Mouse (Mus musculus): ENCODE data around the gene Gsk3a. TPM values are rescaled to one million over a fixed set of nuclear protein-coding genes. Genes with fewer than 3 reads are reported as not detected.

Gene Gsk3a
- polyA plus RNA-seq, 1 experiment from 2014 or later, result 4.0 TPM

DNA sequence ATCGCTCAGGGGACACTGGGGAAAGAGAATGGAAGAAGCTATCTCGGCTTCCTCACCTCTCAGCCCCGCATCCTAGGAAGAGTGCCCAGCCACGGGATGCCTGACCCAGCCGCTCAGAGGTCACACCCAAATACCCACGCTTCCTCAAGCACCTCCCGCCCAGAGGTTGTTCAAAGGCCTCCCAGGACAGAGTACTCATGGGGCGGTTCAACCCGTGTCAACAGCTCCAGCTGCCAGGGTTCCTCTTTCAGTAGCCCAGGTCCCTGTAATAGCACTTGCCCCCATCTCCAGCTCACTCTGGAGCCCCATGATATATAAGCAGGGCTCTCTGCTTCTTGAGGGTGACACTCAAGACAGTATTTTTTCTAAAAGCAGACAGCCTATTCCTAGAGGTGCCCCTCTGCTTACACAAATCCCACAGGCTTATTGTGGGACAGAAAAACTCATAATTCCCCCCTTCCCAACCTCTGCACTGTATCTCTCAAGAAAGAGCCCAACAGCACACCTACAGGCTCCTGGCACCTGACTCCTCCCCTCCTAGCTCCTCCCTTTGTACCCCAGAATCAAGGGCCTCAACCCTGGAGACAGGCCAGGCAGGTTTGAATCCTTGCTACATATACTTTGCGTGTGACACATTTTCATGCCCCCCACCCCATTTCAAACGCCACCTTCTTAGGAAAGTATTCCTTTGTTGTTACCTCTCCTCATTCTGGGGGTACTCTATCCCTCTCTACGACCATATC is 19.8 kb downstream of the Gsk3a start:
- Histone ChIP-seq H3K4me1 (ENCODE audit: control insufficient read depth, insufficient read depth, low read length) (peaks cover 27% of the 10 kb centered on the region), H3K4me3 (ENCODE audit: low read length) (peak overlapping the region; percentile 73), H3K4me2 (ENCODE audit: low read depth, low read length) (peak overlapping the region; percentile 87), H3K36me3 (ENCODE audit: control insufficient read depth, insufficient read depth, low read length) (peaks cover 3% of the 10 kb centered on the region; the same call in 1 of the 2 replicates), H3K9ac (ENCODE audit: low read depth, low read length) (peak overlapping the region; percentile 82; the same call in 1 of the 2 replicates), H3K27ac (ENCODE audit: low read length) (peak overlapping the region; percentile 82), H3K9me3 (ENCODE audit: control insufficient read depth, low read length) (no peaks in the 10 kb centered on the region), H3K27me3 (replicated peaks; ENCODE audit: control insufficient read depth, insufficient read depth, low read length) (no peaks in the 10 kb centered on the region)
- 55% methylated on average over 12 of the region's 12 CpGs for WGBS
- ATAC-seq, result no peak

DNA sequence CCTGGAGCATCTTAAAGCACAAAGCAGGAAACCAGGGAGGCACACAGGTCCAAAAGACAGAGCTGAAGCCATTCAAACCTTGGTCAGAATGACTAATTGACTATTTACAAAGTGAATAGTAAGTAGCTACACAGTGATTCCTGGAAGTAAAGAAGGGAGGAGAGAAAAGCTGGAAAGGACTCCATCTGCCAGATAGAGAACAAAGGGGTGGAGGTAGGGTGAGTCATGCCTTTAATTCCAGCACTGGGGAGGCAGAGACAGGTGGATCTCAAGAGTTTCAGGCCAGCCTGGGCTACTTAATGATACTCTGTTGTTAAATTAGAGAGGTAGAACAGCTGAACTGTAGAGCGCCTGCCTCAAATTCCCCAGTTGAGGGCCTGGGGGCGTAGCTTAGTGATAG is 23.5 kb downstream of the Gsk3a start:
- Histone ChIP-seq H3K9me3 (ENCODE audit: control insufficient read depth, low read length) (no peaks in the 10 kb centered on the region), H3K27ac (ENCODE audit: low read length) (no peak overlapping the region), H3K9ac (ENCODE audit: low read depth, low read length) (no peak overlapping the region), H3K4me3 (ENCODE audit: low read length) (no peak overlapping the region), H3K4me1 (ENCODE audit: control insufficient read depth, insufficient read depth, low read length) (peaks cover 15% of the 10 kb centered on the region), H3K27me3 (replicated peaks; ENCODE audit: control insufficient read depth, insufficient read depth, low read length) (no peaks in the 10 kb centered on the region), H3K4me2 (ENCODE audit: low read depth, low read length) (no peak overlapping the region), H3K36me3 (ENCODE audit: control insufficient read depth, insufficient read depth, low read length) (peaks cover 6% of the 10 kb centered on the region; the same call in 1 of the 2 replicates)
- no peak for ATAC-seq
- 88% methylated on average over 2 of the region's 2 CpGs for WGBS

DNA sequence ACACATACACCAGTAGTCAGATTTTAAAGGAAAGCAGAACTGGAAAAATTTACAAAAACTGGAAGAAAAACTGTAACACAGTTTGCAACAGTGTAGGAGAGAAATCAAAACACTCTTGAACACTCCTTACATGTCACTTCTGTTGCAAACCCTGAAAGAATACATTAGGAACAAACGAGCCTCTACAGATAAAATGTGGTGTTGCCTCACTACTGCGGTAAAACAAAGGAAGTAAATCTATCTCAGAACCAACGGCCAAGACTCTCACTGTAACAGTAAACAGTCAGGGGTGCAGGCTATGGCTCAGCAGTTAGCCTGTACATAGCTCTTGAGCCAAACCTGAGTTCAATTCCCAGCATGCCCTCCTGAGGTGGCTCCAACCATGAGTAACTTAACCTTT is 24.6 kb downstream of the Gsk3a start:
- WGBS, result 78% methylated on average over 3 of the region's 3 CpGs
- no peak overlapping the region for H3K9ac ChIP-seq (ENCODE audit: low read depth, low read length)
- H3K36me3 ChIP-seq (ENCODE audit: control insufficient read depth, insufficient read depth, low read length), result peaks cover 6% of the 10 kb centered on the region; the same call in 1 of the 2 replicates
- H3K27ac ChIP-seq (ENCODE audit: low read length), result no peak overlapping the region
- H3K4me1 ChIP-seq (ENCODE audit: control insufficient read depth, insufficient read depth, low read length), result peaks cover 18% of the 10 kb centered on the region
- ATAC-seq, result no peak
- no peak overlapping the region for H3K4me3 ChIP-seq (ENCODE audit: low read length)
- H3K9me3 ChIP-seq (ENCODE audit: control insufficient read depth, low read length), result no peaks in the 10 kb centered on the region
- H3K27me3 ChIP-seq (replicated peaks; ENCODE audit: control insufficient read depth, insufficient read depth, low read length), result no peaks in the 10 kb centered on the region
- no peak overlapping the region for H3K4me2 ChIP-seq (ENCODE audit: low read depth, low read length)

DNA sequence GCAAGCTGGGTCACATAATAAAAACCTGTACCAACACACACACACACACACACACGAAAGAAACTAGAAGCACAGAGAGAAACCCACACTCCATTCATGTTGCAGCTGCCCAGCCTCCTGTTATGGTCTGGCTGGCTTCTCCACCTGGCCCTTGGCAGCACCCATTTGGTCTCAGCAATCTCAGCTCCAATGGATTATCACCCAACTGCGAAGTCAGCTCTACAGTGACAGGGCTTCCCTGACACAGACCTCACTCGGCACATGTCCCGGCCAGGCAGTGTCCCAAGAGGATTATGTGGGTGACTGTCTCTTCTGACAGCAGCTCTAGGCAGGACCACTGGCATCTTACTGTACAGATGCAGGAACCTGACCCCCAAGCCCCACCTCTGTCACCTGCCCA is 27.2 kb downstream of the Gsk3a start:
- Histone ChIP-seq H3K9me3 (ENCODE audit: control insufficient read depth, low read length) (no peaks in the 10 kb centered on the region), H3K4me3 (ENCODE audit: low read length) (no peak overlapping the region), H3K4me1 (ENCODE audit: control insufficient read depth, insufficient read depth, low read length) (peaks cover 22% of the 10 kb centered on the region), H3K27me3 (replicated peaks; ENCODE audit: control insufficient read depth, insufficient read depth, low read length) (no peaks in the 10 kb centered on the region), H3K9ac (ENCODE audit: low read depth, low read length) (no peak overlapping the region), H3K36me3 (ENCODE audit: control insufficient read depth, insufficient read depth, low read length) (peaks cover 6% of the 10 kb centered on the region; the same call in 1 of the 2 replicates), H3K4me2 (ENCODE audit: low read depth, low read length) (no peak overlapping the region), H3K27ac (ENCODE audit: low read length) (no peak overlapping the region)
- ATAC-seq, result no peak
- 87% methylated on average over 4 of the region's 4 CpGs for WGBS

DNA sequence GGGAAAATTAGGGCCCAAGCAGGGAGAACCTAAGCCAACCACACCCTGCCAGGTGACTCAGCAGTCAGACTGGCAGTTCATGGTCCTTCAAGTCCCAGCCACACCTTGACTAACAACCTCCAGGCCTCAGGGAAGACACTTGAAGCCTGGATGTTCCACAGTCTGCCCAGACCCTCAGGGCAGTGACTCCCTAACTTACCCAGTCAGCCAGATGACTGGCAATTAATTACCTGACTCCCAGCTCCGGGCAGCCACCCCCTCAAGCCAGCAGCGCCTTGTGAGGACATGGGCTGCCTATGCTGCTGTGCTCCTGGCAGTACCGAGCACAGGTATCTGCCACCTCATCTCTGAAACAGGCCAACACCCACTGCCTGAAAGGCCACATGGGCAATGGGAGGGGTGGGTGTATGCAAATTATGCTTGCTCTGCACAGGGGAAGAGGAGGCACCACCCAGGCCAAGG is 28.5 kb downstream of the Gsk3a start:
- Histone ChIP-seq H3K4me1 (ENCODE audit: control insufficient read depth, insufficient read depth, low read length) (peaks cover 30% of the 10 kb centered on the region), H3K9ac (ENCODE audit: low read depth, low read length) (no peak overlapping the region), H3K27me3 (replicated peaks; ENCODE audit: control insufficient read depth, insufficient read depth, low read length) (no peaks in the 10 kb centered on the region), H3K9me3 (ENCODE audit: control insufficient read depth, low read length) (no peaks in the 10 kb centered on the region), H3K36me3 (ENCODE audit: control insufficient read depth, insufficient read depth, low read length) (peaks cover 3% of the 10 kb centered on the region), H3K27ac (ENCODE audit: low read length) (no peak overlapping the region), H3K4me3 (ENCODE audit: low read length) (no peak overlapping the region), H3K4me2 (ENCODE audit: low read depth, low read length) (no peak overlapping the region)
- ATAC-seq, result peak; percentile 83
- WGBS, result 53% methylated on average over 3 of the region's 3 CpGs

DNA sequence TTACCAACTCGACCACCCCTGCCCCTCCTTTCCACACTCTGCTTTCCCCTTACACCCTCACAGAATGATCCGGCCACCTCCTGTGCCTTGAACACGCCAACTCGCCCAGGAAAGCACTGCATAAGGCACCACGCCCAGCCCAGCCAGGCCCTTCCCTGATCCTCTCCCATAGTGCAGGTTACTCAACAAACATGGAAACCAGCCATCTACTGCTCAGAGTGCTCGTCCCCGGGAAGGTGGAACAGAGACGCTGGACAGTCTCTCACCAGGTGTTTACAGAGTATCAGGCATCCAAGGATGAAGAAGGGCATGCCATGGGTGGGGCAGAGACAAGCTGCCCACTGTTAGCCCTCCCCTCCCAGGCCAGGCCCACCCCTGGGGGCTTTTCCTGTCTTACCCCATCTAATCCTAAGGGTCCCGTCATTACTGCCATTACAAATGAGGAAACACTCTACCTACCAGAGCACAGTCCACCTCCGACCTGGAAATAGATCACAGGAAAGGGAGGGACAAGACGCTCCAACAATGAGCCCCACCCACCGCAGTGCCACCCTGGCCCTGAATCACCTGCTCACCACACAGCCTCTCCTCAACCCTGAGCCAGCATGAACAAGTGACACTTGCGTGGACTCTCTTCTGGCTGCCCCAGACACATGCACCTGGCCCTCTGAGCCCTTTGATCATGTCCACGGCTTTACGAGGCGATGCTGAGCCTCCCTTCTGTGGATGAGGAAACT is 31.4 kb downstream of the Gsk3a start:
- 80% methylated on average over 16 of the region's 16 CpGs for WGBS

DNA sequence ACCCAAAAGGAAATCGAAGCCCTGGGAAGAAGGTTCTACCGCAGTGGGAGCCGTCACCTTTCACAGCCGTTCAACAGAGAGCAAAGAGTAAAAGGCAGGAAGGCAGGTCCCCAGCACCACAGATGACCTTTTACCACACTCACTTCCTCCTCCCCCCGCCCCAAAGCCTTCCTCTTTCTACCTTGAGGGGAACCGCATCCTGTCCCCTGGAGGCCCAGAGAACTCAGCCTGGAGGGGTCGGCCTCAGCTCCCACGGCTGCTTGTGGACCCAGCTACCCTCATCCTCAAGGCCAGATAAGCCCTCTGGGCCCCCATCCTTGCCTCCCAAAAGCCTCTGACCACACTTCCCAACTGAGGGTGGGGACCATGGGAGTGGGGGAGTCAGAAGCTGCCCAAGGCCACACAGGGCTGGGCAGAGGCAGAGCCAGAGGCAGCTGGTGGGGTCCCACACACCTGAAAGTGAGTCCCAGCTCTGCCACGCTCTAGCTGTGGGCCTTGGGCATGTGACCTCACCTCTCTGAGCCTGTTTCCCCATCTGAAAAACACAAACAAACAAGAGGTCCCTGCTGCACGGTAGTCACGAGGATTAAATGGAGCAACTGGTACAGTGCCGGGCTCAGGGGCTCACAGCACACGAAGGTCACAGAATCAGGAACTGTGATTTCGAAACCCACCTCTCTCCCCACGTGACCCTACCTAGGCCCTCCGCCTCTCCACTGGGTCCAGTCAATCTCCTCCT is 32.1 kb downstream of the Gsk3a start:
- peak; percentile 17 for ATAC-seq
- 74% methylated on average over 16 of the region's 16 CpGs for WGBS

More for the DNA sequence above, 31.4 kb downstream of the Gsk3a start:
- H3K4me3 ChIP-seq (ENCODE audit: low read length), result no peak overlapping the region
- no peak overlapping the region for H3K4me2 ChIP-seq (ENCODE audit: low read depth, low read length)
- no peaks in the 10 kb centered on the region for H3K9me3 ChIP-seq (ENCODE audit: control insufficient read depth, low read length)
- ATAC-seq, result no peak
- peaks cover 30% of the 10 kb centered on the region for H3K4me1 ChIP-seq (ENCODE audit: control insufficient read depth, insufficient read depth, low read length)
- H3K36me3 ChIP-seq (ENCODE audit: control insufficient read depth, insufficient read depth, low read length), result peaks cover 4% of the 10 kb centered on the region
- H3K27ac ChIP-seq (ENCODE audit: low read length), result no peak overlapping the region
- H3K9ac ChIP-seq (ENCODE audit: low read depth, low read length), result no peak overlapping the region
- no peaks in the 10 kb centered on the region for H3K27me3 ChIP-seq (replicated peaks; ENCODE audit: control insufficient read depth, insufficient read depth, low read length)

DNA sequence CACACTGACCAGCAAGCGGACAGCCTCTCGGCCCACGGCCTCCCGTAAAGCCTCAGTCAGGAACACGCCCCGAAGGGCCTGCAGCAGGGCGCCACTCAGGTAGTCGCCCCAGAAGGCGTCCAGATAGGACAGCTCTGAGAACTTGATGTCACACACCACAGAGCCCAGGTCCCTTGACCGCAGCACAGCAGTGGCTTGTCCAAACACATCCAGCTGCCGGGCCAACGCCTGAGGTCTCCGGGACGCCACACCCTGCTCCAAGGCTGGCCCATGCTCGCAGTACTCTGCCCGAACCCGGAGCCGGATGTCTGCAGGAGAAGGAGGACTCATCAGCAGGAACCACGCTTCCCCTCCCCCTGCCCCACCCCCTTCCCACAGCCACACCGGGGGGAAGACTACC is 34.0 kb downstream of the Gsk3a start:
- no peak for ATAC-seq
- no peak overlapping the region for H3K9ac ChIP-seq (ENCODE audit: low read depth, low read length)
- H3K27ac ChIP-seq (ENCODE audit: low read length), result no peak overlapping the region
- peaks cover 2% of the 10 kb centered on the region; the same call in 1 of the 2 replicates for H3K36me3 ChIP-seq (ENCODE audit: control insufficient read depth, insufficient read depth, low read length)
- no peak overlapping the region for H3K4me3 ChIP-seq (ENCODE audit: low read length)
- H3K4me2 ChIP-seq (ENCODE audit: low read depth, low read length), result no peak overlapping the region
- H3K9me3 ChIP-seq (ENCODE audit: control insufficient read depth, low read length), result no peaks in the 10 kb centered on the region
- WGBS, result 90% methylated on average over 20 of the region's 20 CpGs
- peaks cover 21% of the 10 kb centered on the region for H3K4me1 ChIP-seq (ENCODE audit: control insufficient read depth, insufficient read depth, low read length)
- no peaks in the 10 kb centered on the region for H3K27me3 ChIP-seq (replicated peaks; ENCODE audit: control insufficient read depth, insufficient read depth, low read length)

More for the DNA sequence above, 32.1 kb downstream of the Gsk3a start:
- Histone ChIP-seq H3K4me1 (ENCODE audit: control insufficient read depth, insufficient read depth, low read length) (peaks cover 30% of the 10 kb centered on the region), H3K4me3 (ENCODE audit: low read length) (no peak overlapping the region), H3K9me3 (ENCODE audit: control insufficient read depth, low read length) (no peaks in the 10 kb centered on the region), H3K27ac (ENCODE audit: low read length) (peak overlapping the region; percentile 41; the same call in 1 of the 2 replicates), H3K4me2 (ENCODE audit: low read depth, low read length) (no peak overlapping the region; the same call in 1 of the 2 replicates), H3K9ac (ENCODE audit: low read depth, low read length) (0 out of 2 replicates have a peak overlapping the region, but pooled peaks have one; percentile 18), H3K27me3 (replicated peaks; ENCODE audit: control insufficient read depth, insufficient read depth, low read length) (no peaks in the 10 kb centered on the region), H3K36me3 (ENCODE audit: control insufficient read depth, insufficient read depth, low read length) (peaks cover 2% of the 10 kb centered on the region; the same call in 1 of the 2 replicates)

Data from intestine, embryonic 16.5 days (tissue).